Mouse (Mus musculus) left cerebral cortex, adult 8-10 months (tissue): Measurements from ENCODE around the gene Slc45a1. TPM values are rescaled to one million over a fixed set of nuclear protein-coding genes. Genes with fewer than 3 reads are reported as not detected.
A peak's percentile ranks its signal among the peaks of the same experiment; 100 is the strongest.

ENCODE experiments used
- DNase-seq, 2 experiments: peaks; one replicate each; pipeline ENCODE4 v3.0.0; 2022; ENCODE audit warnings: low spot score in 2 of 2
- total RNA-seq, 4 experiments: library from RNA; stranded (reverse); gene quantifications; 2 replicates each; pipeline ENCODE4 v1.2.4; 2022

Gene Slc45a1
- total RNA-seq, 4 experiments from 2014 or later: 46.9 to 54.4 (median 48.5) TPM

DNA sequence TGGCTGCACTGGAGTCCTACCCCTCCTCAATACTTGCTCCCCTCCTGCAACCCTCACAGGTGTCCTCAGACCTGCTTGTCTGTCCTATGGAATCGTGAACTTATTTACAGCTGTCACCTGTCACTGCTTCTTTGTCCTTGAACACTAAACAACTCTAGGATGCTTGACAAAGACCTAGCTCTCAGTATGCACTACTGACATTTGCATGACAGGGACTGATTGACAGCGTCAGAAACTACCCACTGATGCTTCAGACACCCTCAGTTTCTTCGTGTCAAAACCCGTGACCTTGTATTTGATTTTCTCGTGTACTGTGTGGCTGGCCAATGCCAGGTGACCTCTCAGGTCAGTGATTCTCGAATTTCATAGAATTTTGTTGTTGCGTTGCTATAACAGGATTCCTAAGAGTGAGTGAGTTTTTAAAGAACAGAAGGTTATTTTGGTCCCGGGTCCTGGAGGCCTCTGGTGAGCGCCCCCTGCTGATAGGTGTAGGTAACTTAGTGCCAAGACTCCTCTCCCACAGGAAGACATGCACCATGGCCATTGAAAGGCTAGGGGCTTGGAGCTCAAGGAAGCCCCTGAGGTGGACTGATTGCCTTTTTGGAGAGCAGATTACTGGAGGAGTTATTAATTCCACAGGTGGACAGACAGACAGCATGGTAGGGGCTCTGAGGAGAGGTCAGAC lies 8.1 kb upstream of the Slc45a1 start:
- DNase-seq: no peak

DNA sequence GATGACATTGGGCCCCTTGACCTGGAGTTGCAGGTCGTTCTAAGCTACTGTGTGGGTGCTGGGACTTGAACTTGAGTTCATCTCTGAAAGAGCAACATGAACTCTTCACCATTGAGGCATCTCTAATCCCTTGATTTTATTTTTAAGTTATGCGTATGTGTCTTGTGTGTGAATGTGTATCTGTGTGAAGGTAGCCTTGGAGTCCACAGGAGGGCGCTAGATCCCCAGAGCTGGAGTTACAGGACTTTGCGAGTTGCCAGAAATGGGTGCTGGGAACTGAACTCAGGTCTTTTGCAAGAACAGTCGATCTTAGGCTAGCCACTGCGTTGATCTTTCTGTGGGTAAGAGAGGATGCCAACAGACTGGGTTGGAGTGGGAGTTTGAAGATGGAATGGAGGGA lies 4.5 kb upstream of the Slc45a1 start:
- no peak for DNase-seq

- DNase-seq: peak; percentile 66 to 71
These were observed 4.0 kb upstream of the Slc45a1 start for GRCm38 (mm10) chr4:150655989-150656388.

DNA sequence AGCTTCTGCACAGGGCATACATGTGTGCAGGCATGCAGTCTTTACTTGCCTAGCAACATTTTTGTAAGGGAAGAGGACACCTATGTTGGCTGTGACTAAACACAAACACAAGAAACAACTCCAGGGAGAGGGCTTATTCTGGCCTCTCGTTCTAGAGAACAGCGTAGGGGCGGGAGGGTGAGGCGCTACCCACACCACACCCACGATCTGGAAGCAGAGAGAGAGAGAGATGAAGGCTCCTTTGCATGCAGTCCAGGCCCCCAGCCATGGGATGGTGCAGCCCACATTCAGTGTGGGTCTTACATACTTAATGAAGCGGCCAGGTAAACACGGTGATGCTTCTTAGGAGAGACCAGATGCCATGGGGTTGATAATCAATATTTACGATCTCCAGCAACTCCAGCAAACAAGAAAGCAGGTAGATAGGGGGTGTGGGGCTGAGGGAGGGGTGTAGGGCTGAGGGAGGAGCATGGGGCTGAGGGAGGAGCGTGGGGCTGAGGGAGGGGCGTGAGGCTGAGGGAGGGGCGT lies 1.2 kb upstream of the Slc45a1 start:
- no peak for DNase-seq

DNA sequence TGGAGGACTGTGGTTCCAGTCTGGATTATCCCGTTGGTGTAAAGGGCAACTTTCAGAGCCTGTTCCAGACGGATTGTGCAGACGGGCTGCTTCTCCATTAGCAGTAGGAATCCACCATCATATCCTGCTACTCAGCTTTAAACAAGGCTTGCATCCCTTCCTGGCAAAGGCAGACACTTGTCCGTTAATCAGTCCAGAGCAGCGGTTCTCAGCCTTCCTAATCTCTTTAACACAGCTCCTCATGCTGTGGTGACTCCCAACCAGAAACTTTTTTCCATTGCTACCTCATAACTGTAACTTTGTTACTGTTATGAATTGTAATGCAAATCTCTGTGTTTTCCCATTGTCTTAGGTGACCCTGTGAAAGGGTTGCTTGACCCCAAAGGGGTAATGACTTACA lies 2.6 kb downstream of the Slc45a1 start:
- DNase-seq: no peak

- no peak for DNase-seq
These were observed 7.7 kb downstream of the Slc45a1 start for GRCm38 (mm10) chr4:150644299-150644698.

DNA sequence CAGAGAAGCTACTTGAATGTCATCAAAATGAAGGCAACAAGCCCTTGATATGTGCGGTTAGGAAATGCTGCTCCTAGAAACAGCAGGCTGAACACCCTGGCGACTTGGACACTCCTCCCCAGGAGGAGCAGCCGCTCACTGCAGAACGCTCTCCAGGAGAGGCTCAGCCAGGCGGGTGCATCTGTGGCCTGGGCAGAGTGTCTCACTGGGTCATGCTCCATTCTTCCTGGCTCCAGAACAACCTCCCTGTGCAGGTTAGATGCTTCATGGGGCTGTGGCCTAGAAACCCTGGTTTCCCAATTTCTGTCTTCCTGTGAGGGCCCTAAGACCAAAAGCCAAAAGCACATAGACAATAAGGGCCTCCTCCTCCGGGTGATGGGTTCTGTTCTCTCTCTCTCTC lies 15.3 kb downstream of the Slc45a1 start:
- DNase-seq: no peak

- DNase-seq: no peak
These were observed 16.4 kb downstream of the Slc45a1 start for GRCm38 (mm10) chr4:150635568-150635967.

DNA sequence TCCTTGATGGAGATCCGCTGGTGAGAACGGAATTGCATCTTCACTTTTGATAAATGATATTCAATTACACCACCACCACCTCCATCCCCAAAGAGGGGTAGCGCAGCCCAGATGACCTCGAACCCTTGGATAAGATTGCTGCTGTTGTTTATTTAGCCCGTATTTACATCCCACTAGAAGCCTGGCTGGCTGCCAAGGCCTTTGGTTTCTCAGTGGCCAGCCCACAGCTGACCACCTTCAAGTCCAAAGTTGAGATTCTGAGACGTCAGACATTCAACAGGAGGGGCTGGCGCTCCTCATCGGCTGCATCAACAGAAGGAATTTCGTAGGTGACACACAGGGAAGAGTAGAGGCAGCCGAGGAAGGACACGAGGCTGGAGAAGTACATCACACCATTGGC lies 22.7 kb downstream of the Slc45a1 start:
- DNase-seq: no peak

GRCm38 (mm10) chr4:150625951-150626732 lies 25.8 kb downstream of the Slc45a1 start:
- no peak for DNase-seq

- no peak for DNase-seq
These were observed 26.5 kb downstream of the Slc45a1 start for GRCm38 (mm10) chr4:150625425-150625824.

DNA sequence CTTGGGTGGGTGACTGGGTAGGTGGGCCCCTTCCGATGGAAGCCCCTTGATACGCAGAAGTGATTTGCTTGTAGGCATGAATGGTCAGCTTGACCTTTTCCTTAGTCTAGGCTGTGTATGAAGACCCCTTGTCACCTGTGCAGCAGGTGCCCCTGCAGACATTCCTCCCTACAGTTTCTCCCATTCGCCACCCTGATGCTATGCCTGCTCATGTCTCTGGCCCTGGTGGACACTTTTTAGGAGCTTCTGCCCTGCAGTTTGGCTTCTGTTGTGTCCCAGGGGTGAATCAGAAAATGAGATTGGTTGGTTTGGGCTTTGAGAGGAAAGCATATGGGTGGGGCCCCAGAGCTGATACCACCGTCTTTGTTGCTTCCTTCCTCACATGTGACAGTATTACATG lies 27.0 kb downstream of the Slc45a1 start:
- DNase-seq: no peak

- DNase-seq: no peak
These were observed 27.7 kb downstream of the Slc45a1 start for GRCm38 (mm10) chr4:150624214-150624823.

DNA sequence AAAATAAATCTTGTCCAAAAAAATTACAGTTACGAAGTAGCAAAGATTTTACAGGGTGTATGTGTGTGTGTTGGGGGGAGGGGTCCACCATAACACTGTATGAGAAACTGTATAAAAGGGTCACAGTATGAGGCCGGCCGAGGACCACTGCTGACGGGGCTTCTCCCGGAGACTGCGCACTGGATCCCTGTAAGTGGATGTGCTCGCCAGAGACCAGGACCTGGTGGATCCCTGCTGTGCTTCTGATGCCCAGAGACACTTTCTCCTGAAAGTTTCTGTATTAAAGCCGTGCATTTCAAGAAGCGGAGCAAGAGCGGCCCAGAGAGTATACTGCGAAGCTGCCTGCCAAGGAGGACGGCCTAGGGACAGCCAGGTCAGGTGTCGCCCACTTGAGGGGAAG lies 29.3 kb downstream of the Slc45a1 start:
- no peak for DNase-seq

DNA sequence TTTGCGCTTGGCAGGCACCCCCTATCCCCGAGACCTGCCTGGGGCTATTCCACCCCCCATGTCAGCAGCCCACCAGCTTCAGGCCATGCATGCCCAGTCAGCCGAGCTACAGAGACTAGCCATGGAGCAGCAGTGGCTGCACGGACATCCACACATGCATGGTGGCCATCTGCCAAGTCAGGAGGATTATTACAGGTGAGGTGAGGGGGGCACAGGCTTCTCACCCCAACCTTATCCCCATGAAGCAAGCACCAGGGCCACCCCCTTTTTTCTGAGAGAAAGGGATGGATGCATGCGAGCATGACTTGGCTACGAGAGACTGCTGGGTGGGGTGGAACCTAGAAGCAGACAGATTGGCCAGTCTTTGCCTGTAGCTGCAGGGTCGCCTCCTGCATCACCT lies 33.0 kb downstream of the Slc45a1 start:
- no peak for DNase-seq

DNA sequence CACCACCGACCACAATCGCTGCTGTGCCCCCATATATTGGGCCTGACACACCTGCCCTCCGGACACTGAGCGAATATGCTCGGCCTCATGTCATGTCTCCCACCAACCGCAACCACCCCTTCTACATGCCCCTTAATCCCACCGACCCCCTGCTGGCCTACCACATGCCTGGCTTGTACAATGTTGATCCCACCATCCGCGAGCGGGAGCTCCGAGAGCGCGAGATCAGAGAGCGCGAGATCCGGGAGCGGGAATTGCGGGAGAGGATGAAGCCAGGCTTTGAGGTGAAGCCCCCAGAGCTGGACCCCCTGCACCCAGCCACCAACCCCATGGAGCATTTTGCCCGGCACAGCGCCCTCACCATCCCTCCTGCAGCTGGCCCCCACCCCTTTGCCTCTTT lies 35.1 kb downstream of the Slc45a1 start:
- DNase-seq: no peak

- no peak for DNase-seq
These were observed 35.9 kb downstream of the Slc45a1 start for GRCm38 (mm10) chr4:150616029-150616420.

DNA sequence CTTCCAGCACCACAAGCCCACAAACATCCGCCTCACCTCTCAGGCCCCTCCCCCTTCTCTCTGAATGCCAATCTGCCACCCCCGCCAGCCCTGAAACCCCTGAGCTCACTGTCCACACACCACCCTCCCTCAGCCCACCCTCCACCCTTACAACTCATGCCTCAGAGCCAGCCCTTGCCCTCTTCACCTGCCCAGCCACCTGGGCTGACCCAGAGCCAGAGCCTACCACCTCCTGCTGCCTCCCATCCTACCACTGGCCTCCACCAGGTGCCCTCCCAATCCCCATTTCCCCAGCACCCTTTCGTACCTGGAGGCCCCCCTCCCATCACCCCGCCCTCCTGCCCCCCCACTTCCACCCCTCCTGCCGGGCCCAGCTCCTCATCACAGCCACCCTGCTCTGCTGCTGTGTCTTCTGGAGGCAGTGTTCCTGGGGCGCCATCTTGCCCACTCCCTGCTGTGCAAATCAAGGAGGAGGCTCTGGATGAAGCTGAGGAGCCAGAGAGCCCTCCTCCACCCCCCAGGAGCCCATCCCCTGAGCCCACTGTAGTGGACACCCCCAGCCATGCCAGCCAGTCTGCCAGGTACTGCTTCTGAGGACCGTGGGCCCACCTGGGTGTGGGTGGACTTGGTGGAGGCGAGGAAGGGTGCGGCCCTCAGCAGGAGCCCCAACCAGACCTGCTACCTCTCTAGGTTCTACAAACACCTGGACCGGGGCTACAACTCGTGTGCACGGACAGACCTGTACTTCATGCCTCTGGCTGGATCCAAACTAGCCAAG lies 36.5 kb downstream of the Slc45a1 start:
- no peak for DNase-seq

GRCm38 (mm10) chr4:150613715-150614114 lies 38.3 kb downstream of the Slc45a1 start:
- no peak for DNase-seq

- no peak for DNase-seq
These were observed 43.3 kb downstream of the Slc45a1 start for GRCm38 (mm10) chr4:150608670-150609069.

- DNase-seq: no peak
These were observed 45.4 kb downstream of the Slc45a1 start for GRCm38 (mm10) chr4:150606449-150607161.
